Mouse (Mus musculus): ENCODE measurements at regions not wholly inside any gene's neighbourhood (a gene's known extent, or its start where the extent isn't known, plus 50 kb on each side); places are given as distances from the start of the nearest gene placed in this dataset.

DNA sequence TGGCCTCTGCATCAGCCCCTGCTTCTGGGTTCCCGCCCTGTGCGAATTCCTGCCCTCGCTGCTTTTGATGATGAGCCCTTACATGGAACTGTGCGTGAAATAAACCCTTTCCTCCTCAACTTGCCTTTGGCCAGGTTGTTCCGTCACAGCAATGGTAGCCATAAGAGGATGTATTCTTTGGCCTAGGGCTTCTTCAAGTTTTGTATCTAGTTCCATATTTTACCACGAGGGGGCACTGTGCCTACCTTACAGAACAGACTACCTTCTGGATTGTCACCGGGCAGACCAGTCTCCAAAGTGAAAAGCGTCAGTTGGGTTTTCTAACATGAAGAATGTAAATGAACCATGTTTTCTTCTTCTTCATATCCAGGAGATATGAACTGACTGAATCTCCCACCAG is 58.7 kb upstream of the Prkcq start:
- no peak for DNase-seq (ENCODE audit: extremely low read depth, low read depth, low spot score)

- no peak for DNase-seq (ENCODE audit: extremely low read depth, low read depth, low spot score)
Measured at GRCm38 (mm10) chr2:11118625-11119024, 53.3 kb upstream of the Prkcq start.

DNA sequence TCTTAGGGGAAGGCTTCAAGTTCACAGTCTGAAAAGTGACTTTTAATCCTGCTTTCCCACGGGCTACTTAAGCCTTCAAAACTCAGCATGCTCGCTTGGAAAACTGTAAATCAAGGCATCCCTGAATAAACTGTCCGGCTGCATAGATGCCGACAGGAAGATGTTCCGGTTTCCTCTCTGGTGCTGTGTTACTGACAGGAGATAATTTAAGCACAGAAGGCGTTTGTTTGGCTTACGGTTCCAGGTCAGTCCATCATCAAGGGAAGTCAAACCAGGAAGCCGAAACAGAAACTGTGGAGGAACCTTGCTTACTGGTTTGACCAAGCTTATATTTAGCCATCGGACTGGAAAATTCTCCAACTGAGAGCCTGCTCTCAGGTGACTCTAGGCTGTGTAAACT is 52.6 kb upstream of the Prkcq start:
- DNase-seq (ENCODE audit: extremely low read depth, low read depth, low spot score): no peak
